Mouse (Mus musculus) frontal cortex, adult 2 months (tissue): ENCODE measurements around the gene Tmem88. TPM values are rescaled to one million over a fixed set of nuclear protein-coding genes. Genes with fewer than 3 reads are reported as not detected.
A peak's percentile ranks its signal among the peaks of the same experiment; 100 is the strongest.

Experiments
- DNase-seq, 2 experiments: peaks; one replicate each; pipeline ENCODE4 v3.0.0; 2022; ENCODE audit warnings: low spot score in 1 of 2; ENCODE audit errors: extremely low spot score in 1 of 2
- polyA plus RNA-seq: library from polyadenylated mRNA; depleted of rRNA; stranded (reverse); fragments of >200 nt; gene quantifications from 2 replicates; pipeline ENCODE4 v1.2.3, GENCODE M21; 2012

Tmem88 gene
- polyA plus RNA-seq, 1 experiment, result 4.1 TPM

GRCm38 (mm10) chr11:69416921-69417448 is 19.0 kb upstream of the Tmem88 start:
- DNase-seq, result no peak

GRCm38 (mm10) chr11:69416509-69416908 is 18.5 kb upstream of the Tmem88 start:
- no peak for DNase-seq

GRCm38 (mm10) chr11:69415668-69416451 is 17.8 kb upstream of the Tmem88 start:
- DNase-seq, result no peak

- DNase-seq, result peak in 1 of 2 experiments; percentile 46
These were observed 17.3 kb upstream of the Tmem88 start for GRCm38 (mm10) chr11:69415327-69415667.

GRCm38 (mm10) chr11:69414421-69415326 is 16.6 kb upstream of the Tmem88 start:
- no peak for DNase-seq

- DNase-seq, result peak in 1 of 2 experiments; percentile 75
These were observed 15.5 kb upstream of the Tmem88 start, which contains the start of gene Kdm6b for GRCm38 (mm10) chr11:69413221-69414181. Gene Kdm6b (minus strand): TSS chr11:69413675.

GRCm38 (mm10) chr11:69412548-69412947 is 14.5 kb upstream of the Tmem88 start:
- peak in 1 of 2 experiments; percentile 68 for DNase-seq

- peak in 1 of 2 experiments; percentile 66 for DNase-seq
These were observed 13.6 kb upstream of the Tmem88 start for GRCm38 (mm10) chr11:69411538-69412203.

GRCm38 (mm10) chr11:69411073-69411535 is 13.1 kb upstream of the Tmem88 start:
- peak; percentile 87 to 97 for DNase-seq

GRCm38 (mm10) chr11:69410310-69411072 is 12.5 kb upstream of the Tmem88 start:
- peak in 1 of 2 experiments; percentile 71 for DNase-seq

GRCm38 (mm10) chr11:69410045-69410309 is 11.9 kb upstream of the Tmem88 start:
- DNase-seq, result no peak

GRCm38 (mm10) chr11:69409378-69410044 is 11.5 kb upstream of the Tmem88 start:
- DNase-seq, result peak in 1 of 2 experiments; percentile 87

GRCm38 (mm10) chr11:69408541-69409377 is 10.7 kb upstream of the Tmem88 start:
- DNase-seq, result peak; percentile 90 to 93

GRCm38 (mm10) chr11:69407724-69408004 is 9.6 kb upstream of the Tmem88 start:
- DNase-seq, result no peak

GRCm38 (mm10) chr11:69406867-69407723 is 9.1 kb upstream of the Tmem88 start:
- DNase-seq, result no peak

GRCm38 (mm10) chr11:69406282-69406681 is 8.2 kb upstream of the Tmem88 start:
- no peak for DNase-seq
